Mouse (Mus musculus) small intestine, adult 2 months (tissue): Measurements from ENCODE around the gene Lrp3.

Experiments
- CTCF ChIP-seq: fragments of 200-500 bp; IDR thresholded peaks from 2 replicates; pipeline ENCODE4 v1.5.1; 2012; ENCODE audit warnings: low read depth, mild to moderate bottlenecking, control low read depth, inconsistent platforms, low read length, moderate library complexity, mixed read lengths; ENCODE audit not compliant: insufficient replicate concordance, insufficient read length; ENCODE audit errors: extremely low read depth
- POLR2A ChIP-seq: fragments of 200-500 bp; IDR thresholded peaks from 2 replicates; pipeline ENCODE4 v1.6.1; 2012; ENCODE audit warnings: low read depth, mild to moderate bottlenecking, control low read depth, inconsistent platforms, low read length, moderate library complexity

- TF ChIP-seq CTCF (no peak), POLR2A (no peak)
Measured at GRCm38 (mm10) chr7:35235308-35235707, 20.0 kb upstream of the Lrp3 start.
